Mouse (Mus musculus) bone marrow macrophage, adult 2 months (primary cell): ENCODE results near the gene Angptl1. TPM values are rescaled to one million over a fixed set of nuclear protein-coding genes. Genes with fewer than 3 reads are reported as not detected.

Experiments used
- H3K27ac ChIP-seq: 2 replicates; pipeline ENCODE4 v1.5.1; 2012; ENCODE audit warnings: low read depth, low read length; ENCODE audit not compliant: insufficient read depth
- H3K4me1 ChIP-seq: 2 replicates; pipeline ENCODE4 v1.6.1; 2012; ENCODE audit warnings: low read length; ENCODE audit not compliant: control insufficient read depth, insufficient read depth
- H3K4me3 ChIP-seq: 2 replicates; pipeline ENCODE4 v1.5.1; 2012; ENCODE audit warnings: mild to moderate bottlenecking, low read length, moderate library complexity; ENCODE audit not compliant: insufficient read depth
- CTCF ChIP-seq: IDR thresholded peaks from 2 replicates; pipeline ENCODE4 v1.5.1; 2012; ENCODE audit warnings: low read depth, mild to moderate bottlenecking, low read length, moderate library complexity
- POLR2A ChIP-seq: IDR thresholded peaks from 2 replicates; pipeline ENCODE4 v1.6.1; 2012; ENCODE audit warnings: mild to moderate bottlenecking, low read depth, low read length, borderline replicate concordance
- polyA plus RNA-seq: library from polyadenylated mRNA; stranded (reverse); fragments of >200 nt; gene quantifications from 2 replicates; pipeline ENCODE4 v1.2.4, GENCODE M21; 2012; ENCODE audit not compliant: missing spikeins, insufficient read depth, insufficient read length

Gene Angptl1
- polyA plus RNA-seq, 1 experiment: not detected

DNA sequence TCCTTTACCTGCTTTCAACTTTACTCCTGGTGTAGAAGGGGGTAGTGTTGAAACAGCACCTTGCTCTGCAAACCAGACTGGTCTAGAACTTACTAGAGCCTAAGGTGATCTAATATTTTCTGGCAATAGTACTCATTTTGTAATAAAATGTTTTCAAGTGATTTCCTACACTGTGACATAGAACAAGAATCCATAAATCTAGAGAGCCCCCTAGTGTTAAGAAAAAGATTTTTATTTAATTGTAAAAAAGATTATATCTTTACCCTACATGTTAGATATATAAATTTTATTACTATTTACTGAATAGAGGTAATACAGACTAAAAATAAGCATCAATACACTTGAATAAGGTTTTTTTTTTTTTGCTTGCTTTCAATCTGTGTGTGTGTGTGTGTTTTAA lies 71.5 kb downstream of the Angptl1 start:
- Histone ChIP-seq H3K4me1 (peaks cover 2% of the 10 kb centered on the region; the same call in 1 of the 2 replicates), H3K4me3 (no peak overlapping the region), H3K27ac (no peak overlapping the region)
- TF ChIP-seq POLR2A (no peak), CTCF (no peak)

Other genes starting within 250 kb of the Angptl1 start
- 68.8 and 79.4 TPM in 2 replicates for gene Tor3a, start 164.2 kb upstream of the Angptl1 start, polyA plus RNA-seq
- gene Fam20b, start 119.5 kb upstream of the Angptl1 start, polyA plus RNA-seq: 25.1 and 27.3 TPM in 2 replicates
- 10.3 and 13.0 TPM in 2 replicates for gene Ralgps2, start 101.1 kb downstream of the Angptl1 start, polyA plus RNA-seq